In the genomic region with DNA sequence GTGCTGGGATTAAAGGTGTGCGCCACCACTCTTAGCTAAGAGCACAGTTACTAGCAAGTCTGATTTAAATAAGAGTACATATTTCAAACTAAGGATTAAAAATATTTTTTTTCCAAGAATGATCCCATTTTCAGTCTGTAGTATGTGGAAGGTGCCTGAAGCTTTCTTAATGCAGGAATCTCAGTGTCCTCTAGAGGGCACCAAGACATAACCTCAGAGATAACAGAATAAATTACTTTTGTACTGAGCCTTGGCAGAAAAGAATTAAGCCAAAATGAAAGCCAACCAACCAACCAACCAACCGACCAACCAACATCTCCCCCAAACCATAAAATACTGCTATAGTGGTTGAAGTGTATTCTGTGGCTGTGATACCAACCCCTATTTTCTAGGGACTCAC, we compare ENCODE assay signal across 8 mouse cellular contexts. TPM values are rescaled to one million over a fixed set of nuclear protein-coding genes. Genes with fewer than 3 reads are reported as not detected.
DNase-seq lines count a peak whose midpoint lies in the region; ATAC-seq and TF ChIP-seq lines count a peak whose summit lies in the region.

No protein-coding gene starts in this region.

- no peaks in the 10 kb centered on the region for H3K27me3 ChIP-seq in liver, embryonic 14.5 days (ENCODE audit: control insufficient read depth, insufficient read depth, low read length)
- H3K27me3 ChIP-seq in liver, embryonic 11.5 days (replicated peaks; ENCODE audit: control insufficient read depth, insufficient read depth, low read length): no peaks in the 10 kb centered on the region
- no peaks in the 10 kb centered on the region for H3K27me3 ChIP-seq in forebrain, embryonic 14.5 days (replicated peaks; ENCODE audit: control insufficient read depth, insufficient read depth, low read length)

- TF ChIP-seq CTCF in liver, embryonic 14.5 days (IDR thresholded peaks at IDR 0.05; ENCODE audit: low read depth): peak; percentile 58

- H3K9me3 ChIP-seq in liver, embryonic 14.5 days (ENCODE audit: control insufficient read depth, low read length): no peaks in the 10 kb centered on the region
- no peaks in the 10 kb centered on the region for H3K9me3 ChIP-seq in liver, embryonic 11.5 days (ENCODE audit: control insufficient read depth, low read length)
- no peaks in the 10 kb centered on the region for H3K9me3 ChIP-seq in forebrain, embryonic 14.5 days (replicated peaks; ENCODE audit: control insufficient read depth, low read length)

- no peaks in the 10 kb centered on the region for H3K4me1 ChIP-seq in liver, embryonic 14.5 days (replicated peaks; ENCODE audit: control insufficient read depth in 2 of 2, insufficient read depth in 2 of 2, low read length in 1 of 2)
- H3K4me1 ChIP-seq in liver, embryonic 11.5 days (replicated peaks; ENCODE audit: control insufficient read depth, insufficient read depth, low read length): no peaks in the 10 kb centered on the region
- no peaks in the 10 kb centered on the region for H3K4me1 ChIP-seq in forebrain, embryonic 14.5 days (ENCODE audit: control insufficient read depth, insufficient read depth, low read length)

- intact Hi-C loops in left cerebral cortex, postnatal 4 days (cut with DNase I): loop anchor here (2.0 to 10.0 kb wide), 3 partner anchors 153 to 373 kb away; no protein-coding TSS in a partner anchor

- no peak for ATAC-seq in liver, embryonic 14.5 days (ENCODE audit: insufficient read depth)
- ATAC-seq in liver, embryonic 11.5 days (replicated peaks; ENCODE audit: low FRiP score): no peak
- 0 out of 2 replicates have a peak, but pooled peaks have one; percentile 18 for ATAC-seq in forebrain, embryonic 14.5 days

- H3K4me3 ChIP-seq in liver, embryonic 14.5 days (ENCODE audit: insufficient read depth in 1 of 2, low read depth in 2 of 2, low read length in 2 of 2): no peak overlapping the region
- no peak overlapping the region for H3K4me3 ChIP-seq in liver, embryonic 11.5 days (ENCODE audit: low read depth, low read length)
- H3K4me3 ChIP-seq in forebrain, embryonic 14.5 days (ENCODE audit: low read depth, low read length): no peak overlapping the region

- H3K36me3 ChIP-seq in liver, embryonic 14.5 days (replicated peaks; ENCODE audit: control insufficient read depth, insufficient read depth, low read depth): no peaks in the 10 kb centered on the region
- no peaks in the 10 kb centered on the region for H3K36me3 ChIP-seq in liver, embryonic 11.5 days (ENCODE audit: control insufficient read depth, insufficient read depth, low read length)
- peaks cover 5% of the 10 kb centered on the region; the same call in 1 of the 2 replicates for H3K36me3 ChIP-seq in forebrain, embryonic 14.5 days (ENCODE audit: control insufficient read depth, insufficient read depth, low read length)

- DNase-seq in adrenal gland, postnatal 10 days: peak; percentile 56
- no peak for DNase-seq in adrenal gland, postnatal 25 days
- DNase-seq in liver, embryonic 14.5 days (ENCODE audit: low read depth in 3 of 3, low spot score in 3 of 3): peak in 1 of 3 experiments; percentile 13
- no peak for DNase-seq in liver, embryonic 11.5 days (ENCODE audit: low spot score)
- DNase-seq in ZHBTc4 (ENCODE audit: low read depth, low spot score): peak; percentile 51
- peak; percentile 81 for DNase-seq in forebrain, embryonic 14.5 days (ENCODE audit: low spot score)
- peak; percentile 5 for DNase-seq in left cerebral cortex, postnatal 4 days
- DNase-seq in telencephalon, adult 2 months (ENCODE audit: low read depth, low spot score): peak; percentile 50

- H3K9ac ChIP-seq in liver, embryonic 14.5 days (replicated peaks): no peak overlapping the region
- H3K9ac ChIP-seq in liver, embryonic 11.5 days (ENCODE audit: low read depth, low read length): no peak overlapping the region
- H3K9ac ChIP-seq in forebrain, embryonic 14.5 days (ENCODE audit: low read length): no peak overlapping the region

- no peak for TF ChIP-seq EP300 in liver, embryonic 14.5 days (IDR thresholded peaks at IDR 0.05; ENCODE audit: low read depth)

- no peak overlapping the region for H3K27ac ChIP-seq in liver, embryonic 14.5 days
- H3K27ac ChIP-seq in liver, embryonic 11.5 days (ENCODE audit: low read depth, low read length): no peak overlapping the region
- no peak overlapping the region for H3K27ac ChIP-seq in forebrain, embryonic 14.5 days (ENCODE audit: low read depth, low read length)

- H3K4me2 ChIP-seq in liver, embryonic 14.5 days (ENCODE audit: low read depth): no peak overlapping the region
- no peak overlapping the region for H3K4me2 ChIP-seq in liver, embryonic 11.5 days
- no peak overlapping the region for H3K4me2 ChIP-seq in forebrain, embryonic 14.5 days (ENCODE audit: low read length)

- WGBS in liver, embryonic 14.5 days (ENCODE audit: insufficient replicate concordance): 37% methylated on average over 2 of the region's 2 CpGs
- 63% methylated on average over 2 of the region's 2 CpGs for WGBS in liver, embryonic 11.5 days
- WGBS in forebrain, embryonic 14.5 days: 45% methylated on average over 2 of the region's 2 CpGs

RNA-seq across cellular contexts. Expression of a gene that starts 57.7 kb away (rescaled TPM):
- 10 to 100 TPM; 63.4 to 85.3 TPM for total RNA-seq in adrenal gland, postnatal 10 days (2021)
- total RNA-seq in adrenal gland, postnatal 25 days (2021): 72.3 and 92.8 TPM in 2 replicates
- polyA plus RNA-seq in liver, embryonic 14.5 days (2012; rRNA removed): 3.5 and 3.6 TPM in 2 replicates
- 1.2 and 1.3 TPM in 2 replicates for polyA plus RNA-seq in liver, embryonic 14.5 days (2014; fragmentation: Nextera tagmentation; extraction: Ambion mirVana)
- polyA plus RNA-seq in liver, embryonic 11.5 days (2014; fragmentation: Nextera tagmentation; extraction: Ambion mirVana): 5.6 and 6.2 TPM in 2 replicates
- 6.0 and 6.3 TPM in 2 replicates for polyA plus RNA-seq in forebrain, embryonic 14.5 days (2014; fragmentation: Nextera tagmentation; extraction: Ambion mirVana)
- total RNA-seq in left cerebral cortex, postnatal 4 days (2021): 10 to 100 TPM; 78.9 to 85.6 TPM

Comparison
In these comparisons a context has a peak if more than half of its experiments do, and no peak if none do; other contexts are left out.
1. DNase-seq: peak in adrenal gland, postnatal 10 days (single experiment), ZHBTc4 (single experiment), forebrain, embryonic 14.5 days (single experiment), left cerebral cortex, postnatal 4 days (single experiment) and telencephalon, adult 2 months (single experiment); none in adrenal gland, postnatal 25 days (single experiment) and liver, embryonic 11.5 days (single experiment).